Mouse (Mus musculus): ENCODE results near the gene Ncstn.

DNA sequence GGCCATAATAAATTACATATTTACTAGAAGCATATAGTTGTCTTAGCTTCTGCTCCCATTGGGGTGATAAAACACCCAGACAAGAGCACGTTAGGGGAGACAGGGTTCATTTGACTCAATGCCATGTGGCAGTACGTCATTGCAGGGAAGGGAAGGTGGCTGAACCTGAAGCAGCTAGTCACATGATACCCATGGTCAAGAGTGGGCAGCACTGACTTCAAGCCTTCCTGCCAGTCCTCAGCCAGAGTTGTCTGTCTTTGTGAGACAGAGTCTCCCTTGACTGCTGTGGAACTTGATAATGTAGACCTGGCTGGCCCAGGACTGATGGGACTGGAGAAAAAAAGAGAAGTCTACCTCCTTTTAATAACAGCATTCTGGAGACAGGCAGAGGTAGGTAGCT lies 40.1 kb upstream of the Ncstn start:
- no peak for TF ChIP-seq CTCF (IDR thresholded peaks at IDR 0.05; ENCODE audit: extremely low read depth, insufficient read depth, insufficient read length, insufficient replicate concordance)
- no peak for TF ChIP-seq POLR2A (IDR thresholded peaks at IDR 0.05; ENCODE audit: low read depth, low read length)

Measured in spleen, adult 2 months (tissue).